Mouse (Mus musculus): ENCODE measurements around the gene Tbl1xr1.

Tbl1xr1 gene

DNA sequence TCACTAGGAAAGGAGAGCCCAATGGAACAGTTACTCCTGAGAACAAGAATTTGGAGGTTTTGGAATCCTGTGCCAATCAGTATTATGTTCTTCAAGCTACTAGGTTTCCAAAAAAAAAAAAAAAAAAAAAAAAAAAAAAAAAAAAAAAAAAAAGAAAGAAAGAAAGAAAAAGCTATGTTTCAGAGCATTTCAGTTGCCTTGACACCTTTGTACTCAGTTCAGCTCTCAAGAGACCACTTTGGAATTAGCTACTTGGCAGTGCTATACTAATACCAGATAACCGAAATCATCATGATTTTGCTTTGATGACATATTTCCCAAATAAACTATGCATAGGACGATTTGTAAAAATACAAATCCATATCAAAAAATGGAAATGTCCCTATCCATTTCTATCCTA is 145.1 kb downstream of the Tbl1xr1 start:
- no peak for DNase-seq (ENCODE audit: low spot score)

DNA sequence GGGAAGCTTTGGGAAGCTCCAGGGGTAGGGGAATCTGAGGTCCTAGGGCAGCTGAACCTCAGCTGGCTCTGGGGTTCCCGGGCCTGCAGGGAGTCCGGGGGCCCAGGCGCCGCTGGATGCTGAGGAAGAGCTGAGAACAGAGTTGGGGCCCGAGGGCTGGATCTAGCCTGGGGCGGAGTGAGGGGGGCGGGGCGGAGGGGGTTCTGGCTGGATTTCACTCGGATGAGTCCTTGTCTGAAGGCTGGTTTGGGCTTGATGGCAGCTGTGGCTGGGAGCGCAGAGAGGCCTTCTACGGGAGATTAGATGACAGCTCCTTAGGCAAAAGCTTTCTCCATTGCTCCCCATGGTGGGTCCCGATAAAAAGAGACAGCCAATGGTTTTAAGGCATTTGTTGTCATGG is 145.9 kb downstream of the Tbl1xr1 start:
- DNase-seq (ENCODE audit: low spot score), result no peak

DNA sequence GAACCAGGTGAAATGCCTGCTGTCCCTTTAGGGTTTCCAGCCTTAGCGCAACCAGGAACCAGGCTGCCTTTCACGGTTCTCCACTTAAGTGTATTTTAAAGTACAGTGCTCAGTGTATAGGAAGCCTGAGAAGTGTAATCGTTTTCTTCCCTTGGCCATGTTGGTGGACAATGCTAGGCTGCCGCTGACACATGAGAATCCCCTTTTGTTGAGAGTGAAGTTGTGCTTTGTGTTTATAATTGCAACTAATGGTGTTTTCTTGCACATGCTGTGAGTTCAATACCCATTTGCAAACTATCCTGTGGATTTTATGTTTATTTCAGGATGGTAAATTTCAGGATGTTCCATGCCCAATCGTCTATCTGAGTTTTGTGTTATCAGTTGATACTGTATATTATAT is 146.6 kb downstream of the Tbl1xr1 start:
- no peak for DNase-seq (ENCODE audit: low spot score)

DNA sequence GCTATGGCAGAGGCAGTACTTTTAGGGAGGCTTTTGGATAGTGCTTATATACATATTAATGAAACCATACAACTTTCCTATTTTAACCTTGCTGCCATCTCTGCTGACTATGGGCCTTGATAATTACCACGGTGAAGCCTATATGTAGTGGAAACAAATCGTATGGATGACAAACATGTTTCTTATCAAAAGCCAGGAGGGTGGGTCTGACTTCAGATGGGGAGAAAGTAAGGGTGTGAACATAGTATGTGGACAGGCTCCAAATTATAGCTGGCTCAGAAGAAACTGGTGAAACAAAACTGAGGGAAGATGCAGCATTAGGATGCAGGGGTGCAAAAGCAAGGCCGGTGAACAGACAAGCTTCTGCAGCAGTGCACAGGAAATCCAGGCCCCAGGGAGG is 151.6 kb downstream of the Tbl1xr1 start:
- no peak for DNase-seq (ENCODE audit: low spot score)

DNA sequence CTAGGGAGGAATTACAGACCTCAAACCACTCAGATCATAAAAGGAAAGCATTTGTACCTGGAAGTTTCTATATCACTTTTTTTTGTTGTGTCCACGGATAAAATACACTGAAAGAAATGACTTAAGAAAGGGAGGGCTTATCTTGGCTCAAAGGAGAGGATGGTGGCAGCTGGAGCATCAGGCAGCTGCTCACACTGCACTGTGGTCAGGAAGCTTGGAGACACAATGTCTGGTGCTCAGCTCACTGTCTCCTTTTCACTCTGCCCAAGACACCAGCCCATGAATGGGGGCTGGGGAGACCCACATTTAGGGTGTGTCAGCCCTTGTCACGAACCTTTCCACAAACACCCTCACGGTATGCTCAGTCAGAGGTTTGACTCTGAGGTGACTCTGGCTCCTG is 154.2 kb downstream of the Tbl1xr1 start:
- DNase-seq (ENCODE audit: low spot score), result no peak

DNA sequence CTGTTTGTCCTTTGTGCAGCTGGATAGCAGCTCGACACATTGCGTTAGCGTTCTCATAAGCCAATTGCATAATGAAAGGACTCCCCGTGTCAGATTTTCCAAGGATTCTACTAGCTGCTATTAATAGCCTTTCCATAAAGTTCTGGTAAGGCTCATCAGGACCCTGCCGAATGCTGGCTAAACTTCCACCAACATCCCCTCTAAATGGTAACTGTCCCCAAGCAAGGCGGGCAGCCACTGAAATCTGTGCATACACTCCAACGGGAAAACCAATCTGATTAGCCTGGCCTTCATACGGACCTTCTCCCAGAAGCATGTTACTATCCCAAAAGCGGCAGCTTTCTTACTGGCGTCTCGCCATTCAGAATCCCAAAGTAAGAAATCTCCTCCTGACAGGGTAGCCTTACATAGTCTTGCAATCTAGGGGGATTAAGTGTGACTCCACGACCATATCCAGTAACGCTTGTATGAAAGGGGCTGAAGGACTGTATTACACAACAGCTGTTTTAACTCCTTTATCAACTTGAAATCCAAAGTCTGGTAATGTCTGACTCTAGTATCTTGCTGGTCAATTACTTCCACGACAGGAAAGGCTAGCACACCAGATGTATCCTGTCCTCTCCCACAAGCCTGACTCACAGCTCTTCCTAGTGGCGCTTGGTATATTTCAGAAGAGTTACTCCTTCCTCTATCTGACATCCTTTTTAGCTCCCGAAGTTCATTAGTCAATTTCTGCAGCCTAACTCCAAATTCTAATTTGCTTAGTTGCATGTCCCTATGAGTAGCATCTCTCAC is 161.9 kb downstream of the Tbl1xr1 start:
- no peak for DNase-seq (ENCODE audit: low spot score)
